Mouse (Mus musculus) left cerebral cortex, adult 11 months (tissue): ENCODE results near the gene Cdh4.

Experiments used
- DNase-seq: peaks from one replicate; pipeline ENCODE4 v3.0.0; 2022; ENCODE audit warnings: low spot score

Gene Cdh4

DNA sequence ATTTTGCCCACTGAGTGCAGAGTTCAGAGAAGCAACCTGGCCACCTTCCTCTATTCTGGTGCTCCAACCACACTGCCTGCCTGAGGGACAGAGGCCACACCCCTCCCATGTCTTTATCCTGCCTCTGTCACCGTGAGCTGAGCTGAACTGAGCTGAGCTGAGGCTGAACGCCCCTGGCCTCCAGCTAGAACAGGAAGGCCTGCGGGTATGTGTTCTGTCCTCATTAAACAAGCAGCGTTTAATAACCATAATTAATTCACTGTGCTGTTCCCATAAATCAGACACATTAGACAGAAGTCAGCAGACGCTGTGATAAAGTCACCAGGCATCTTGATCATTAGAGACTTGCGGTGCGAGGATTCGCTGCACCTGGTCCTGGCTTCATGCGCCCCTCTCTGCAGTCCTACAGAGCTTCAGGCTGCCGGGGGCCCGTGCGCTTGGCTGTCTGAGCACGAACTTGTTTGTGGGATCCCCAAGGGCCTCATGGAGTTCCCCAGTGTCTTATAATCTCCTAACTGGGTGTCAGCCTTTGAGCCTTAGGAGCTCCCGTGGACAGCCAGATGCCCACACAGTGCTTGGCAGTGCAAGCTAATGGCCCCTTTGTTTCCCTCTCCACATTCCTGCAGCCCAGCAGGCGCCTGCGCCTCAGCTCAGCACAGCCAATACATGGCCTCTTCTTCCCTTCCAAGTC, 291.1 kb downstream of the Cdh4 start:
- no peak for DNase-seq

DNA sequence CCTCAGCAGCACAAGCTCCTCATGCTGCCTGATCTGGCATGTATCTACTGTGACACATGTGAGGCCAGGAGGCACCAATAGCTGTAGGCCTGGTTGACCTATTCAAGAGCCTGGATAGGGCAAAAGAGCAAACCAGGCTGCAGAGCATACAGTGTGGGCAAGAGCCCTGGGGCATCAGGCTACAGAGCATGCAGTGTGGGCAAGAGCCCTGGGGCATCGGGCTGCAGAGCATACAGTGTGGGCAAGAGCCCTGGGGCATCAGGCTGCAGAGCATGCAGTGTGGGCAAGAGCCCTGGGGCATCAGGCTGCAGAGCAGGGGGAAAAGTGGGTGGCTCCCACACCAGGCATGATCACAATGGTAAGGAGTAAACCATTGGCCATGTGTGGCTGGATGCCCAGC, 300.2 kb downstream of the Cdh4 start:
- no peak for DNase-seq

DNA sequence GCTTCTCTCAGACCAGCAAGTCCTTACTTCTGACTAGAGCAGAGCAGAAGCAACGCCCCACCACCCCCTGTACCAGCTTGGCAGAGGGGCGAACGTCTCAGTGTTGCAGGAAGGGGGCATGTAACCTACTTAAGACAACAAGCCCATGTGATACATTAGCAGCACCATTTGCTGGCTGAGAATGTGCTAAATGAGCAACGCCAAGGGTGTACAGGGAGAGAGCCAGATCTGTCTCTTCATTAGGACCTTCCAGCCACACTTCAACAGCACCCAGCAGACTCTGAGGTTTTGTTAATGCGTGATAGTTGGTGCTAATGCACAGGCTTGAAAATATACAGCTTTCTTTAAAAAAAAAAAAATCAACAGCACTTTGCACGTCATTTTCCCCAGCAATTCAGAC, 300.6 kb downstream of the Cdh4 start:
- no peak for DNase-seq

DNA sequence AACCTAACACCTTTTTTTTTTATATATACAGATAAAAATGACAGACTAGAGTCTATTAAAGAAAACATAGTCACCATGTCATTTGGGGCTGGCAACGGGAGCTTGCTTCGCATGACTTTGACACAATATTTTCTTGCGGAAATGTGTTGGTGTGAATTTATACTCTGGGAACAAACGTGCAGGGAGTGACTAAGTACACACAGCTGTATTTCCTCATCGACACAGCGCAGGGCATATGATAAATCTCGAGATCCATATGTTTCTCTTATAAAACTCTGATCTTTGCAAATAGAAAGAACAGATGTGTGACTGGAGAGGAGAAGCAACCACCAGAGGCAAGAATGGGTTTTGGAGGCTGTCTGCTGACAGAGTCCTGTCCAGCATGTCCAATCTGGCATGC, 304.3 kb downstream of the Cdh4 start:
- no peak for DNase-seq

DNA sequence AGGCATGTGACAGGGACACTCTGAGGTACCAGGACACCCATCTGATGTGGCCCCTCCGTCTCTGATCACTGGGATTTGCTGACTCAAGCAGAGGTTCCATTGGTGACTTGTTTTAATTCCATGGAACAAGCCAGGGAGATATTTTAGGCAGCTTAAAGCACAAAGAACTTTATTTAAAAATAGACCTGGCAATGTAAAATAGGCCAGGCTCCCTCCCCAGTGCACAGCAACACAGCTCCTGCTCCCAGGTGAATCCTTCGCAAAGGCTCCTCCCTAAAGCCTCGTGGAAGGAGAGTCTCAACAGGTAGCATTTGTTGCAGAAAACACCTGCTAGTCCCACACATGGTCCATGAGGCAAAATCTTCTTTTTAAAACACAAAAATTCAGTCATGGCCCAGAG, 307.2 kb downstream of the Cdh4 start:
- DNase-seq: no peak

DNA sequence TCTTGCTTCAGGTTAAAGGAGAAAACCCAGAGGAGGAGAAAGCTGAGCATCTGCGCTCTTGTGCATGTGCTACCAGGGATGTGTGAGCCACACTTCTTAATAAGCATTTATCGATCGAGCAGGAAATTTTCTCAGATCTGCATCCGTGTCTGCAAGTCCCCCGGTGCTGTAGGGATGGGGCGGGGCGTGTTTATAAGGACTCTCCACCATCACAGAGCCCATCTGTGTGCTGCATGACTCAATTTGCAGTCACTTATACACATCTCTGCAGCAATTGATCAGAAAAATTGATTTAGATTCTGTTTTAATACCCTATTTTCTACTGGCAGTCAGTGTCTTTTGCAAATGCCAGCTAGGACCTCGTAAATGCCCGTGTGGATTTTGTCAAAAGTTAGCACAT, 311.6 kb downstream of the Cdh4 start:
- DNase-seq: no peak

DNA sequence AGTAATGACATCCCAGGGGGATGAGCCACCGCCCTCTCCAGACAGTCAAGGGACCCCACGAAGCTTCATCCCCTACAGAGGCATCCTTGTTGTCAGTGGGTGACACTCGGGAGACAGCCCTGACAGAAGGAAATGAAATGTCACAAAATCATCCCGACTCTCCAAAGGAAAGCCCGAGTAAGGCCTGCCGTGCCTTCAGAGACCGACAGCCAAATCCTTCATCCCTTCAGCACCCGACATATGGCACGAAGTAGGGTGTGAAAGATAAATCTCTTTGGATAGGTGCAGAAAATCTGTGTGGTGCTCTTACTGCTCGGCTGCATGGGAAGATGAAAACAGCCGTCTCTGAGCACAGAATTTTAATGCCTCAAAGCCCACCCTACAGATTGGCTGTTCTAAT, 312.5 kb downstream of the Cdh4 start:
- DNase-seq: peak; percentile 17

DNA sequence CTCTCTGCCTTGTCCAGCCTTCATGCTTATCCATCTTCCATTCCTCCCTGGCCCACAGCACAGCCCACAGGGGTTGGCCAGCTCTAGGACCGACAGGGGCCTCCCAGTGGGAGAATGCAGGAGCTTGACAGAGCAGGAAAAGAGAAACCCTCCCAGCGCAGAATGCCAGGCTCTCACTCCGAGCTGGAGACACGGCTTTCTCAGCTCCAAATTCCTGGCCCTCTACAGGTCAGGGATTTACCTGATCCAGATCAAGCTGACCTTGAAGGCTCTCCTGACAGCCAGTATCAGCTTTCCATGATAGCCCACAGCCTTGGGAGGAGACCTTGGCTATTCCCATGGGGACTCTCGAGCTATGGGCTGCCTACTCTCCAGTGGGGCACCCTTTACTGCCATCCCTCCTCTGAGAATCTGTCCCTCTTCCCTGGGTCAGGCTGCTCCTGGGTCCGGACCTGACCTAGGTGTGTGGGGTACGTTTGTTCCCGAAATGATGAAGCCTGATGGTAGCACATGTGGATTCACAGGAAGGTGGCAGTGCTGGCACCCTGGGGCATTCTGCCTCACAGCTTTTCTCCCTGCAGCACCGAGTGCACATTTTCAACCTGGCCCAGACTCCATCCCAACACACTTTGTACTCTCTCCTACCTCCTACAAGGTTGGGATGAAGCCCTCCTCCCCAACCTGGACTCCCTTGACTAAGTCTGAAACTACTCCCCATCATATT, 319.6 kb downstream of the Cdh4 start:
- no peak for DNase-seq

DNA sequence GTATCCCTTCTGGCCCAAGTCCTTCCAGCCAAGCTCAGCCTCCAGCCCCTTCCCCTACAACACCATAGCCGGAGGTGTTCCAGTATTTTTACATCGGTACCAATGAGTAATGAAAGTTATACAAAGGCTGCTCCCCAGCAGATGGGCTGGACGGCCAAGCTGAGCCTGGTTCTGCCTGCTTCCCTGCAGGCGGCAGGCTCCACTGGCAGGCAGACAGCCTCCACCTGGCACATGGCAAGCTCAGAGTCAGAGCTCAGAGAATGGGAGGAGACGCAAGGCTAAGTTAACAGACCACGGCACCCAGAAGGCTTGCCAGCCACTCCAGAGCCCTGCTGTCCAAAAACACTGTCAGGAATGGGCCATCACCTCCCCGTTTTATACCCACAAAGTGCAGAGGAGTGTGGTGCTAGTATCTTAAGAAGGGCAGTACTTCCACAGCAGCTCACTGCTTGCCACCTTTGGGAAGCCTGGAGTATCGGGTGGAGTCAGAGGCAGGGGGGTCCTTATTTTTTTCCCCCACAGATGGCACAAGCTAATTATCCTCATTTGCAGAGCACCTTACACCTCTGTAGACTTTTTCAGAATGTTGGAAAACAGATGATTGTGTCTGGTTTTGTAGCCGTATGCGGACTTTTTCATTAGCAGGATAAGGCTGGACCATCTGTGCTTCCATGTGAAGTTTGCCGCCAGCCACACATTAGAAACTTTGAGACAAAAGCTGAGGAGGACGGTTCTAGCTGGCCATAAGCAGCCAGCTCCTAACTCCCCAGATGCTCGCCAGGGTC, 320.5 kb downstream of the Cdh4 start:
- DNase-seq: no peak

DNA sequence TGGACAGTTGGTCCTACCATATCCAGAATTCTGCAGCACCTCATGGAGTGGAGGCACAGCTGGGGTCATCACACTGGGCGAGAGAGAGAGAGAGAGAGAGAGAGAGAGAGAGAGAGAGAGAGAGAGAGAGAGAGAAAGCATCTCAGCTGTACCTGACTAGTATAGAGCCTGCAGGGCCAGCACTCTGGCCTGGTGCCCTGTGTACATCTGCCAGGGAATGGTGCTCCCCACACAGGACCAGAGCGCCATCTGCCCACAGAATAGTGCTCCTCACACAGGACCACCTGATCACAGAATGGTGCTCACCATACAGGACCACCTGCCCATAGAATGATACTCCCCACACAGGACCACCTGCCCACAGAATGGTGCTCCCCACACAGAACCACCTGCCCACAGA, 322.2 kb downstream of the Cdh4 start:
- no peak for DNase-seq

DNA sequence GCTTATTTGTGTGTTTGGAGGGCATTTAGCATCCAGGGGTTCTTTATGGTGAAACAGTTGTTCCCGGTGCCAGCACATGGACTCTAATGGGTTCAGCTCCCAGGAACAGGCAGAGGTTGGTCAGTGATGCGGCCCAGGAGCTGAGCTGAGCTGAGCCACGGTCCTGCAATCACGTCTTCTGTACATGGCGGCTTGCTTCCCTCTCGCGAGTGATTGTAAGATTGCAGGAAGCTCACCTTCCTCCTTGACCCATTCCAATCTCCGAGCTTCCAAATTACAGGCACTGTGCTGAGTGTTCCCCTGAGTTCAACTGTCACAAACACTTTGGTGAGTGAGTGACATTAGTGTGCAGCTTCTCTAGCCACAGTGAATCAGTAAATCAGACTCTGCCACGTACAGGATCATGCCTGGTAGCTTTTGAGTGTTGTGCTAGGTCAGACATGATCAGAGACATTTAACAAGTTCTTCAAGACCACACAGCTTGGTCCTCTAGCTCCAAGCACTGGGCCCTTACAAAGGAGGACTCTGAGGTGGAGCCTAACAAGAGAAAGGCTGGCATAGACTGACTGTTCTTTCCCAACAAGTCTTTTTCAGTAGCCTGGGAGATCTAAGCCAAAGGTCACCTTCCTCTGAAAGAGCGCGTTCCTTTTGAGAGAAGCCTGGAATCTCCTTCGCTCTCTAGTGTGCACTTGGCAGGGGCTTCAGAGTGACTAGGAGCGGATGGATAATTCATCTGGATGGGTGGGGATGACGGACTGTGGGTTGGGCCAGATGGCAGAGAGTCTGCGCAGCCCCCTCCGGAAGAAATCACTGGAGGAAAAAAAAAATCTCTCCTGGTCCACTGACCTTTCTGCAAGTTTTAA, 324.7 kb downstream of the Cdh4 start:
- no peak for DNase-seq

DNA sequence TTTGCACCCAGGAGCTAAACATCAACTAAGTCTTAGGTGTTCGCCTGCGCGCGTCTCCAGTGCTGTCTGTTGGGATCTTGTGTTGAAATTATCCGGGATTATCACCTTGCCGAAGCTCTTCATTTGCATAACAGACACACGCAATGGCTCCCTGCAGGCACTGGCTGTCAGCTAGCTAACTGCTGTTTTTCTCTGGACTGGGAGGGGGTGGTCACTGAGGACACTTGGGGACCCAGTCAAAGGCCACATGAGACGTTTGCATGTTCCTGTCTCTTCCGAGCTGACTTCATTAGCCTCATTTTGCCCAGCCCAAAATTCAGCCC, 325.3 kb downstream of the Cdh4 start:
- DNase-seq: no peak

DNA sequence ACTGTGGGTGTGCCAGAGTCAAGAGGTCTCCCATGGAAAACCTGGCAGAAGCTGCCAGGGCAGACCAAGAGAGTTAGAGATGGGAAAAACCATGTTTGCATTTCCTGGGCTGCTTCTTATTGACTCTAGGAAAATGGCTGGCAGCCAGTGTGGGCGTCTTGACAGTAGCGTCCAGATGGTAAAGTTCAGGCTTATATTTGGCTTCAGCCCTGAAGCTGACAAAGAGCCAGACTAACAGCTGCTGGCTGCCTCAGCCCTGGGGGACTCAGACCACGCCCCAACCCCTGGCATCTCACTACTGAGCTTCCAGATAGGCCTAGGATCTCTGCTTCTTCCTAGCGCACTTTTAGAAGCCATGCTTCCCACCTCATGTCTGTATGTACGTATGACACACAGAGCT, 326.9 kb downstream of the Cdh4 start:
- DNase-seq: peak; percentile 39

DNA sequence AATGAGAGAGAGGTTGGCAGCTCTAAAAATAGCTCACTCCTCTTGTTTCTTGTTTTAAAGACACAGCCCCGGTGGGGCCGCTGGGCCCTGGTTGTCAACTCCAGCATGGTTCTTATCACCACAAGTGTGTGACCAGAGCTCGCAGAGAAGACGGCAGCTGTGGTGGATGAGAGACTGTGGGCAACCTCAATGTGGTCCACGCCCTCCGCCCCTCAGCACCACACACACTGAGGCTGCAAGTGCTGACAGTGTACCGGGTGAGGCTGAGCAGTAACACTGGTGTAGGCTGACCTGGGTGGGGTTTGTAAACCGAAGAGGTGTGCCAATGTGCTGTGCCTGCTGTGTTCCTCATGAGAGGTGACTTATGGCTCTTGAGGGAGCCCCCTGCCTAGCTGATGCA, 327.7 kb downstream of the Cdh4 start:
- no peak for DNase-seq

DNA sequence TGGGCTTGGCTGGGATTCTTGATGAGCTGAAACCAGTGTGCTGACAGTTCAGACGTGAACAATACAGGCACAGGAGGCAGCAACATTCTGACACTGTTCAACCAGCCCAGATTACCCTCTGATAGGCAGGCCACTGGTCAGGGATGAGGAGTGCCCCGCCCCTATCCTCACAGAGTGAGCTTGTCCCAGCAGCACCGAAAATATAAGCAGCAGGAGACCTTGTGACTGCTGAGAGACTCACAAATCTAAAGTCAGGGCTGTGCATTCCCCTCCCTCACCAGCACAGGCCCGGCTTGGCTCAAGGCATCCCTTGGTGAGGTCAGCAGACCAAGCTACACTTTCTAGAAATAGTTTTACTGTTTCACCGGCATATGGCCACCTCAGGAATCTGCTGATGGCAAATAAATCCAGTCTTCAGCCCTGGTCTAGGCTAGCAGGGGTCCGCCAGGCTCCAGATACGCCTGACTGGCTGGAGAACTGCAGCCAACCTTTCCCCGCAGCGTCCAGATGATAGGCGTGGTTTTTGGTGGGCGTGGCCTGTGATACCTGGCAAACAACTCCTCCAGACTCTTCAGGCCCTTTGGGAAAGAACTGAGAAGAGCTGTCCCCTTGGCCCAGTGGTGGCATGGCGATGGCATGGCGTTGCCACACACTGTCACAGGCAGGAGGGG, 332.3 kb downstream of the Cdh4 start:
- DNase-seq: no peak

DNA sequence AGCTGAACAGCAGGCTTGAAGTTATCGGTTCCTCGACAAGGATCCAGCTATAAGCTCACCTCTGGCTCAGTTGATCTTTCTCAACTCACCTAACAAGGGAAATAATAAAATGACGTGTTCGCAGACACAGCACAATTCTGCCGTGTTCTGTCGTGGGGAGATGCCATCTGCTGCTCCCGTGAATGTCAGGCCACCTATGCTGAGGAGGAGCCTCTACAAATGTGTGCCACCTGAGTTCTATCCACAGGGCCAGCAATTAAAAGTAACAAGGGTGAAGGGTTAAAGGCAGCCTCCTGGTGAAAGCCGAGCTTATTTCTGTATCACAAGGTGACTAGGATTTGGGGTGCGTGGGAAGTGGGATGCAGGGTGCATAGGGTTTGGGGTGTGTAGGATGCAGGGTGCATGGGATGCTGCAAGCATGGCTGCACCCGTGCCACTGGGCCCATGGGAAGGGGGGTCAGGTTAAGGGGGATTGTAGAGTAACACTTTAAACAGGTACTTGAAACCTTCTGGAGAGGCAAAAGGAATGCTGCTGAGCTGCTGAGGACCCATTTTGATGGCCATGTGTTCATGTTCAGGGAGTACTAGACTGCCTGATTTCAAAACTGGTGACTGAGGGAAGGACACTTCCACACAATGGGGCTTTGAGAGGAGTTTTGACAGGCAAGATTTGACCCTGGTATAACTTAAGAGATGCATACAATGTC, 333.9 kb downstream of the Cdh4 start:
- DNase-seq: no peak

DNA sequence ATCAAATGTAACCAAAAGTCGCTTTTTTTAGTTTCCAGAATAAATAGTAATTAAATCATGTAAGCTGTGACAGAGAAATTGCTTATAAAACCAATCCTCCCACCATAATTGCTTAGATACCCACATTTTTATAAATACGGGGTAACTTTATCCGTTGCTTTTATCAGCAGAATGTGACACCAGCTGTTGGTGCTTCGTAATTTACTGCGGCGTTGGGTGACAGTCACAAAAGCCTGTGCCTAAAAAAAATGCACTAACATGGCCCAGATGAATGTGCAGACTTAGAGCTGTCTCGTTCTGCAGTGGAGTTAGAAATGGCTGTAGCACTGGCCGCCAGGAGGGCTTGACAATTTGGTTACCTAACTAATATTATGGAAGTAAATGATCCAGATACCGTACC, 337.0 kb downstream of the Cdh4 start:
- DNase-seq: no peak

DNA sequence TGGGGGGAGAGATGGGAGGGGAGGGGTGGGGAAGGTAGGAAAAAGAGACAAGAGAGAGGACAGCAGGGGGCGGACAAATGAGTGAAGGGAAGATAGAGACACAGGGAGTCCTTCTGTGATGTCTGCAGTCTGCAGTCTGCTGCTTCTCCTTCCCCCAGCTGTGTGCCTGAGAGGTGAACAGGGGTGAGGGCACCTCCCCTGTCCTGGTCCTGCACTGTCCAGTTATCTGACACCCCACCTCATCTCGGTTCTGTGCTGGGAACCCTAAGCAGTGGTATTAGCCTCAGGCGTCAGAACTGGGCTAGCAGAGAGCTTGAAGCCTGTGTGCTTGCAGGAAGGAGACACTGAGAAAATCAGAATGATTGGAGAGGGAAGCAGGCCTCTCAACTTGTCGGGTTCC, 338.7 kb downstream of the Cdh4 start:
- DNase-seq: no peak

DNA sequence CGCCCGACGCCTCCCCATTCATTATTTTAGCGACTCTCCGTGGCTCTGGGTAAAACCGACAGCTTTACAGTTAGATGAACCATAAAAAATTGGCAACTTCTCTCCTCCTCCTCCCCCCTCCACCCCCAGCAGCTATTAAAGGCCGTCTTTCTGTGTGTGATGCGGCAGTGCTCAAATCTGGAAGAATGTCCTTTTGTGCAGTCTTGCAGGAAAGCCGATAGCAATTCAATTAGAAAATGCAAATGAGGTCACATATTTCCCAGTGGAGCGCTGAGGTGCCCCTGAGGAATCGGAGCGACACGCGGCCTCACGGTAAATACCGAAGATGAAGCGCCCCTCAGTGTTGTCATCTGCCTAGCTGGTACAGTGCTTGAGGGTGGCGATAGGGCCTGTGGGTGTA, 345.0 kb downstream of the Cdh4 start:
- DNase-seq: no peak

DNA sequence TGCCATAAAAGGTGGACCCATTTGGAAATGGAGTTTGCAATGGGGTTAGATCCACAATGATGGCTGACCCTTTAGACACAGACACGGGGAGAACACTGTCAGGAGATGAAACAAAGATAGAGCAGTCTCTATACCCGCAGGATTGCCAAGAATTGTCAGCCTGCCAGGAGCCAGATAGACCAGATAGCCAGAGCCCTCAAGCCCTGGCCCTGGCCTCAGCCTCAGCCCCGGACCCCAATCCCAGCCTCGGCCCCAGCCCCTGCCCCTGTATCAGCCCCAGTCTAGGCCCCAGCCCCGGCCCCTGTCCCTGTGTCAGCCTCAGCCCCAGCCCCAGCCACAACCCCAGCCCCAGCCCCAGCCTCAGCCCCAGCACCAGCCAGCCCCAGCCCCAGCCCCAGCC, 345.6 kb downstream of the Cdh4 start:
- no peak for DNase-seq

DNA sequence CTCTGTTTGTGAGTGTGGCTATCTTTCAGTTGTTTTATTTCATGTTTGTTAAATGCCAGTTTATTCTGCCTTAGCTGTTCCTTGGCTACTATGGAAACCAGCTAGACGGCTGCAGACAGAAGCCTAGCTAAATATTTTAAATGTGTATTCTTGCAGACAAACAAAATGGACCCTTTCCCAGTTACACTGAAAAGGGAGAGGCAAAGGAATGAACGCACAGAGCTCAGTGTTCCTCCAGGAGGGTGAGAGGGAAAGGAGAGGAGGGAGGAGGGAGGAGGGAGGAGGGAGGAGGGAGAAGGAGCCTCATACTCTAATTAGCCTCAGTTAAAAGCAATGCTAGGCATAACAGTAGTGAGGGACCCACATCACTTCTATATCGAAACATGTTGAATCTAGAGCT, 348.5 kb downstream of the Cdh4 start:
- DNase-seq: no peak
